Mouse (Mus musculus): ENCODE results near the gene Wdr11.

DNA sequence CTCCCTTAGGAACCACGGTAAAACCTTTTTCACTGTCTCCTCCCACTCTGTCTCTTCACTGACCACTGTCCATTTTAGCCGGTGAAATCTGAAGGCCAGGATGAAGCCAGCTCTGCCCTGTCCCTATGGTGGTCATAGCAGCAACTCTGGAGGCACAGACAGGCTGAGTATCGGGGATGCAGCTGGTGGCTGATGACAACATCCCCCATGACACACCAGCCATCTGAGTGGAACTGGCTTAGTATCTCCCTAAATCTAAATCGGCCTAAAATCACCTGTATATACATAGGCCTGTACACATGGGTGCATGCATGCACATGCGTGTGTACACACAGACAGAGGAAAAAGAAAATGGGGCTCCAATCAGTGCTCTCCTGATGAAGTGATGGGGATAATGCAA, 93.7 kb downstream of the Wdr11 start:
- TF ChIP-seq CTCF (IDR thresholded peaks at IDR 0.05; ENCODE audit: low read depth) = no peak
- TF ChIP-seq EP300 (IDR thresholded peaks at IDR 0.05; ENCODE audit: low read depth) = no peak

Data from heart, postnatal 0 days (tissue).